Mouse (Mus musculus) gastrocnemius, postnatal 4 days (tissue): ENCODE data around the gene Frmd4a. TPM values are rescaled to one million over a fixed set of nuclear protein-coding genes. Genes with fewer than 3 reads are reported as not detected.

ENCODE experiments used
- DNase-seq, 2 experiments: peaks; one replicate each; pipeline ENCODE4 v3.0.0; 2021 to 2022; ENCODE audit warnings: low spot score in 2 of 2, mixed read lengths in 2 of 2
- total RNA-seq, 2 experiments: library from RNA; stranded (reverse); gene quantifications; 2 replicates each; pipeline ENCODE4 v1.2.3; 2021

Gene Frmd4a
- total RNA-seq, 2 experiments from 2014 or later: 32.9 to 38.0 TPM

DNA sequence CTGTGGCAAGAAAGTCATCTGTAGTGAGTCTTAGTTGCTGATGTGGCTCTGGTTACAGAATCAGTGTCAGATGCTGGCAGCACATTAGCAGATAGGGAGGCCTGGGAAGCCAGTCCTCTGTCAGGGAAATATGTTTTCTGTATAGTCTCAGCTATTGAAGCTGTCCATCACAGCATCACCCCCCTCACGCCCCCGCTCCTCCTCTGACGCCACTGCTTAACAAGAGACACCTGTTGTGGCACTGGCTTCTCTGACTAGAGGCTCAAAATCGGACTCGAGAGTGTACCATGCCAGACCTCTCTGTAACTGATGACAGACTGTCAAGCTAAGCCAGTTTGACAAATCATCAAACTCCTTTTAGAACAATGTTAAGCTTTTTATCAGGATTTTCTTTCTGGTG, 265.3 kb downstream of the Frmd4a start:
- no peak for DNase-seq

DNA sequence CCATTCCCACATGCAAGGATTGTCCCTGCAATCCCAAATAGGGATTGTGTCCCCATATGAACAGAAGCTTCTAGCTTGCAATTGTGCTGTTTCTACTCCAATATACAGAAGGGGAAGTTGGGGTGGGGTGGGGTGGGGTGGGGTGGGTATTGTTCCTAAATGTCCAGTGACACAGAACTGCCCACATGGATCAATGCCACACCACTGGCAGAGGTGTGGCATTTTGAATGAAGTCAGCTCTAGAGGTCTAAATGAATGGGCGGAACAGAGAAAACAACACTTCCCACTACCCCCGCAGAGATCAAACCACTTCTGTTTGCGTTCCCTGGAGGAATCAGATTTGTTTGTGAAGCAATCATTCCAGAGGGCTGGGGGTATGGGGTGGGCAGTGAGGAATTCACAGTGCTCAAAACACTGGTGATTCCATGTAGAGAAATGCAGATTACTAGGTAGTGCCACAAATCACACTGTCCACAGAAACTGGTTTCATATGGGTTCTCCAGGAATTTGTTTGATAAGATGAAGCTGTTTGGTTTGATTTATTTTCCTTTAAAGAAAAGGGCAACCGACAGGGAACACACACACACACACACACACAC, 268.3 kb downstream of the Frmd4a start:
- DNase-seq: no peak

DNA sequence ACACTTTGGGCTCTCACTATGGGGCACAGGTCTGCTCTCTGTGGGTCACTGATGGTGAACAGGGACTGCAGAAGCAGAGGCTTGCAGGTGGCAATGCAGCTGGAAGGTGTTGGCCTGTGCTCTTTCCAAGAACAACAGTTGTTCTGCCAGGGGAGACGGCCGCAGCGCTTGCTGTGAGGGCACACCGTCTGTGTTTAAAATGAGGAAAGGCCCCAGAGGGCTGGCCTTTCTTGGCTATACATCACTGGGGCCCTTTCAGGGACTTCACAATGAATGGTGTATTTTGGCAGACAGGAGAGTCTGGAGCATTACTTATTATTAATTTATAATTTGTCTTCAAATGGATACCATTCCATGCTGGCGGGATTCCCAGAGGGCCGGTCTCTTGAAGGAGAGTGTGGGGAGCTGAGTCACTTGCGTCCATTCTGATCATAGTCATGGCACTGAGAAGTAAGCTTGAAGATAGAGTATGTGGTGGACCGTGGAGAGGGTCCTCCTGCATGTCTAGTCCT, 268.9 kb downstream of the Frmd4a start:
- DNase-seq: peak in 1 of 2 experiments; percentile 27

DNA sequence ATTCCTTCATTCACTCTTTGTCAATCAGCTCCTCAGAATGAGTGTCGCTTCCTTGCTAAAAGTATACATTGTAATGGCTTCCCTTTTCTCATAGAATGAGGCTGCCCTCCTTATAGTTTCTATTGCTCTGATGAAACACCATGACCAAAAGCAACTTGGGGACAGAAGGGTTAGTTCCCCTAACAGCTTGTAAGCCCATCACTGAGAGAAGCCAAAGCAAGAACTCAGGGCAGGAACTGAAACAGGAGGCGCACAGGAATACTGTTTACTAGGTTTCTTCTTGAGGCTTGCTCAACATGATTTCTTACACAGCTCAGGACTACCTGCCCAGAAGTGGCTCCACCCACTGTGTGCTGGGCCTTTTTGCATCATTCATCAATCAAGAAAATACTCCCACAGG, 273.0 kb downstream of the Frmd4a start:
- DNase-seq: no peak

DNA sequence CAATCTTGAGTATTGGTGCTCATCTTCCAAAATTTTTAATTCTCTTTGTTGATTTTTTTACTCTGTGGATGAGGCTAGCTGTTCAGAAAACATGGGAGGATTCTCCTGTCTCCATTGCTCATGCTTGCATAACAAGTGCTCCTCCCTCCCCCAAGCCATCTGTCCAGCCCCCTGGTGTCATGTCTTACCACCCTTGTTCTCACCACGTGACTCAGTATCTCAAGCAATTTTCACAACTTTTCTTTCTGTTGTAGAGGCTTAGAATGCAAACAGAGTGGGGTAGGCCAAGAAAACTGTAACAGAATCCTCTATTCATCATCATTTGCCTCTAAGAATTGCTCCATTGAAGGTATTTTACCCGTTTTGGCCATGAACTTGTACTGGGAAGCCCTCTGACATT, 273.6 kb downstream of the Frmd4a start:
- no peak for DNase-seq

DNA sequence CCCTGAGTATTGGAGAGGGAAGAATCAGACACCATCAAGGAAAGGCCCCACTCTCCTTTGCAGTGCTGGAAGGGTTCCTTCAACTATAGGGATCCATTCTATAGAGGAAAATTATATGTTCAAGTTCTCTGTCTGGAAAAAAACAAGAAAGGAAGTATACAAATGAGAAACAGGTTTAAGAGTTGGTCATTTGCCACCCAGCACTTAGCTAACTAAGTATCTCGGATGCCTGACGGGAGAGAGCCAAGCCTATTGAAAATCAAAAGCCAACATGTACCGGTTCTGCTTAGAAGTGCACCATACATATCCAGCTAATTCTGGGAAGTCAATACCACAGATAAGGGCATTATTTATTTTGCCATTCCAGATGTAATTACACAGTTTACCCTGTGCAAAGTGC, 274.2 kb downstream of the Frmd4a start:
- DNase-seq: no peak

DNA sequence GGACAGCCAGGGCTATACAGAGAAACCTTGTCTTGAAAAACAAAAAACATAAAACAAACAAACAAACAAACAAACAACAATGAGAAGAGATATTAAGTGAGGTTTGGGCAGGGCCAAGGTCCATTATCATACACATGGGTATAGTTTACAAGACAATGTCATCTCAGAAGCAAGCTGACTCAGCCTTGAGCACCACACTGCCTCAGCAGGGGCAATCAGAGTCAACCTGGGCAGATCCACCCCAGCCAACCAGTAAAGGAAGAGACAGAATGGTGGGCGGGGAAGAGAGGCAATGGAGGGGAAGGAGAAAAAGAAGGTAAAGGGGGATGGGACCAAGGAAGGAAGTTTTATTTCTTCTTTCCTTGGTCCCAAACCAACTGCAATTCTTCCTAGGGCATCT, 276.2 kb downstream of the Frmd4a start:
- no peak for DNase-seq

DNA sequence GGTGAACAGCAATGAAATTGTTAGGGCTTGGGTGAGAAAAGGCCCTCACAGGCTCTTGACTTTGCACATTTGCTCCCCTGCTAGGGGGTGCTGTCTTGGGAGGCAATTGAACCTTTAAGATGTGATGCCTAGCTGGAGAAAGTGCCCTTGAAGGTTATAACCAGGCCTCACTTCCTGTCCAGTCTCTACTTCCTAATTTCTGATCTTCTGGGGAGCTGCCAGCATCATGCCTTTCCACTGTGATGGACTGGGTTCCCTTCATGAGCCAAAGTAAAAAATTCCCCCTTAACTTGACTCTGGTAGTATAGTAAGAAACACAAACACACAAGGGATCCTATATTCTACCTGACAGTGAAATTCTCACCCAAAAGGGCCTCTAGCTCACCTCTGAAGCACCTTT, 278.1 kb downstream of the Frmd4a start:
- no peak for DNase-seq

DNA sequence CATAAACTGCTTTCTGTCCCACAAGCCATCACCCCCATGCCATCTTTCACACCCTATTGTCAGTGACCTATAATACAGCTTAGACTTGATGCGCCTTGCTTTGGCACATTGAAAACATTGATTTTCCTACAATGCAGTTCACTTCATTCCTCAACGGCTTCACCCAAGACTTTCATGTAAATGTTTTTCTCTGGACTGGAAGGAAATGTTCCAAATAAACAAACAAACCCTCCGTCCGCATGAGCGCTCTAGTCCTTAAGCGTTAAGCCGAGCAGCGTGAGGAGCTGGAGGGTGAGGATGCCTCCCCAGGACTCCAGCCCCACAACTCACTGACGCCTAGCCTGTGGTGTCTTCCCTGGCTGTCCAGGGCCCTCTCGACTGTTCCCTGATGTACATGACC, 279.4 kb downstream of the Frmd4a start:
- no peak for DNase-seq

DNA sequence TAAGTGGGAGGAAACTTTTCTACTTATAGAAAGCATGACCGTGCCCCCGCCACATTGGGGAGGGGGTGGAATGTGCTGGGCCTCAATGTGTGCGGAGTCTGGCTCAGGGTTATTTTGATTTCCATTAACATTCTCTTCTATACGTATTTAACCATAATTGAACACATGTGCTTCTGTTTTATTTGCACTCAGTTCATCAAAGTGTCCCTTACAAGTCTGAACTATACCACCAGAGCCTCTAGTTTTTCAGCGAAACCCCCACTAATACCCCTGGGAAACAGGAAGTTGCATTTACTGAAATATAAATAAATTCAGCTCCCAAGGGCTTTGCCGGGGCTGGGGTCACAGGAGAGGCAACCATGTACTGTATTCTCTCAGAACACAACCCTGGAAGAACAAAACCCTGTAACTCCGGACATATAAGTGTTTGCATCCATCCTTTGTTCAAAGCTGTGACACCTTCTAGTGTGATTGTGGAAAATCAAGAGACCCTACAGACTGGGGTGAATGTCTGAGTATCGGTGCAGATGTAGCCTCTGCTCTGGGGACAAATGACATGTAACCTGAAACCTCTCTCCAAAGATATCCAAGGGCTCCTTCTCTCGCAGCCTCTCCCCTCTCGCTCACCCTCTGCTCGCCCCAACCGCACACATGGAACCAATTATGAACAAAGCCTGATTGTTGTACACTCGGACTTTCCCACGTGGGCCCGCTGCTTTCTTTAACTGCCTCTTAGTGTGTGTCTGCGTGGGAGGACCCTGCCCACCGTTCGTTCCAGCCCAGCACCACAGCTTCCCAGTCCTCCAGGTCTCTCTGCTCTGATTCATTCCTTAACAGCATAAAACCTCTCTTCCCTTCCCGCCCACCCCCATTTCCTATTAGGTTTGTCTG, 281.1 kb downstream of the Frmd4a start:
- peak in 1 of 2 experiments; percentile 48 for DNase-seq

DNA sequence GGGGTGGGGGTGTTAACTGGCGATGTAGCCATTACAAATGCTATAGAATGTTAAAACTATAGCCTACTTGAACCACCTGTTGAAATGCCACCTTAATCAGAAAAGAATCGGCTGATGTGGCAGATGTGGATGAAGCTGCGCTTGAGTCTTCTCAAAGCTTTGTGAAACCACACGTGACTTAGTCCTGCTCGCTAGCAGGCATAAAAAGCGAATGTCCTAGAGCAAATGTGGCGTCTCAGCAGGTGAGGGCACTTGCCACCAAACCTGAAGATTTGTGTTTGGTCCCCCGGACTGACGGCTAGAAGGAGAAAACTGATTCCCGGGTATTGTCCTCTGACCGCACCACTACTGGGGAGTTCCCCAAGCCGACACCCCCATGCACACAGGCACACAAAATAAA, 282.1 kb downstream of the Frmd4a start:
- no peak for DNase-seq

DNA sequence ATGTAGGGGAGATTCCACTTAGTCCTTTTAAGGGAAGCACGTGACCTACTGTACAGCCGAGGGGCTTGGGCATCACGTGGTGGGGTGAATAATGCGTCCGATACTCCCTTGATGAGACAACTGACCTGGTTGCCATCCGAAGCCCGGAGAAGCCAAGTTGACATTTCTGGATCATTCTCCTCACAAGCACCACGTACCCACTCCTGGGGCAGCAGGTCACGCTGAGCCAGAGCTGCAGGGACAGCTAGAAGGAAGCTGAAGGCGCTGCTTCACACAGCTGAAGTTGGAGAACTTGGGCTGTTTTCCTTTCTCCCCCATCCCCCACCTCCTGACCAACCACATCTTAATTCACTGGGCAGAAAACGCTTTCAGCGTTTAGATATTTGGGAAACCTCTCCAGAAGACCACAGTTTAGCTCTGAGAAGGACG, 282.9 kb downstream of the Frmd4a start:
- peak in 1 of 2 experiments; percentile 45 for DNase-seq

DNA sequence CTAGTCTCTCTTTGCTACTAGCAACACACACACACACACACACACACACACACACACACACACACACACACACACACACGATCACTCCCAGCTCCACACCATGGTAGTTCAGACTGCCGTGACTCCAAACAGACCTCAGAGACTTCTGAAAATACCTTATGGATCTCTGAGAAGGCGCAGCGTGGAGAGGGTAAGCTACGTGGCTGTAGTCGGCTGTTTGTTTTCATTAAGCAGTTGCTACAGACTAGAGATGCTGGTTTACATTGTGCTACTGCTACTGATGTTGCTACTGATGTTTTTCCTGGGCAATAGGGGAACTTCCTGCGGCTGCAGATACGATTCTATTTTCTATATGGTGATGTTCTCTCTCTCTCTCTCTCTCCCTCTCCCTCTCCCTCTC, 283.3 kb downstream of the Frmd4a start:
- DNase-seq: no peak

DNA sequence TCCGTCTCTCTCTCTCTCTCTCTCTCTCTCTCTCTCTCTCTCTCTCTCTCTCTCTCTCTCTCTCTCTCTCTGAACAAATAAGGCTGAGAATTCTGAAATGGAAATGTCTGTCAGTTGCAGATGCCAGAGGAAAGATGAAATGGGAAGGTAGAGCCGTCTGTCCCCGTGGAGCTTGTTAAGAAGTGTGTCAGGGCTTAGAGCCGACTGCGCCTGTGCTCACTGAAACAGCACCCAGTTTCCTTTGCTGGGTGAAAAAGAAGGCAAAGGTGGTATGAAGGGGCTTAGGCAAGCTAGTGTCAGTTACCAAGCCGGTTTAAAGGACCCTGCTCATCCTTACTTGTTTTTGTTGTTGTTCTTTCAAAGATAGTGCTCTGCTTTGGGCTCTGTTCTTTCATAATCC, 283.7 kb downstream of the Frmd4a start:
- no peak for DNase-seq

DNA sequence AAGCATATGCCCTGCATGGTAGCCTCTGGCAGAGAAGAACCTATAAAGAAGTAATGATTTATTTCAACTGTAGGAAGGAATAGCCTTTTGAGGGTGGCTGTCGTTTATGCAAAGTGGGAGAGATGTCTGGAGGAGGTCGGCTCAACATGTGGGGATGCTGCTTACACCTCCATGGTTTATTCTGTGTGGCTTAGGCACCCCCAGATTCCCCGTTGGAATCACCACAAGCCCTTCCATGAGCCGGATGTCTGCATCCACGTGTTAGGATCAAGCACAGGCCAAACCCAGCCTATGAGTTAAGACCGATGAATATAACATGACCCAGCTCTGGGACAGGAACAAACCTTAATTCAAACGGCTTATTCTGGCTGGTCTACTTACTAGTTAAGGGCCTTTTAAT, 284.2 kb downstream of the Frmd4a start:
- no peak for DNase-seq

DNA sequence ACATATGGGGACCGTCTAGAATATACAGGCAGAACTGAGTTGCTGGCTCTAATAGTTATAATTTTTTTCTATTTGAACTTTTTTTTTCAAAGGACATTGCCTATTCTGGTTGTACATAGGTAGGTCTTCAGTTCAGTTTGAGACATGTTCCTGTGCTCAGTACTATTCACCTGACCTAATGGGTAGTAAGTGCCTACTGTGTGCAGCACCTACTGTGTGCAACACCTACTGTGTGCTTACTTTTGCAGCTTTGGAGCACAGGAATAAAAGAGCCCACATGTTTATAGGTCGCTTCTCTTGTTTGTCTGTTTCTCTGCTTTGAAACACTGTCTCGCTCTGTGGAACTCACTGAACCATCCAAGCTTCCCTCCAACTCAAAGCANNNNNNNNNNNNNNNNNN, 284.6 kb downstream of the Frmd4a start:
- DNase-seq: no peak

DNA sequence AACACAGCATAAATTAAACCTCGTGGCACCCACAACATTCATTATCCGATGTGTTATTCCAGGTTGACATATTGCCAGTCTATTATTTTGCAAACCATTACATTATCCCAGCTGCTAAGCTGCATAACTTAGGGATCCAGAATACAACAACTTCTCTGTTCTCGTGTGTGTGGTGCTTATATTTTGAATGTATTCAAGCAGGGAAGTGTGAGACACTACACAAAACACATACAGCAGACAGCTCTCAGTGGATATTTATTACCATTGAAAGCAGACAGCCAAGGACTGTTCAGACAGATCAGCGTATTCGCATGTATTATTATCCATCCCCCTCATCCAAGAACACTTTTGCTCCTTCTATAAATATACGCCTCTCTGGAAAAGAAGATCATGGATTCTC, 289.6 kb downstream of the Frmd4a start:
- no peak for DNase-seq

DNA sequence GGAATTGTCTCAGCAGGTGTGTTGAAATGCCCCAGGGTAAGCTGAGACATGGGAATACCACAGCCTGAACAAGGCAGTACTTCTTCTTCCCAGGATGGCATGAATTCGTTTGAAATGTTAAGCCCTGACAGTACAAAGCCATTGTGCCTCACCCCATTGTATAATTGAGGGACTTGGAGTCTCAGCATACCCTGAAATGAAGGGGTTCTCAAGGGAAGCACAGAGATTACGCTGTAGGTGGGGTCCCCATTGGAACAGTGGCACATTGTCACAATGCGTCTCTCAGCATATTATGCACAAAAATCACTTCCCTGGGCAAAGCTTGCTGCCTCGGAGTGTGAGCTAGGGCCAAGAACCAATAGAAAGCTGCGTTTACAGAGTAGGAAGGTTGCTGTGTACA, 297.0 kb downstream of the Frmd4a start:
- DNase-seq: no peak

DNA sequence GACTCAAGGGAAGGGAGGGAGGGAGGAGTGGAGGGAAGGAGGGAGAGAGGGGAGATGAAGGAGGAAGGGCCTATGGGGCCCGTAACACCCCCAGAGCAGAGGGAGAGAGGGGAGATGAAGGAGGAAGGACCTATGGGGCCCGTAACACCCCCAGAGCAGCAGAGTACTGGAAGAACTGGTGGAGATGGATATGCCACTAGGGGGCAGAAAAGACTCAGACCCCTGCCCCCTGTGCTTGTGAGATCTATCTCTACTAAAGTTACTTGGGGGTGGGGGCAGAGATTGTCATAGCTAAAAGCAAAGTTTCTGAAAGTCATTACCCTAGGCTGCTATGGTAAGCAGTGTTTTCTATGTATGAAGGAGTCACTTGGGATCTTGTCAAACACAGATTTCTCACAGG, 299.1 kb downstream of the Frmd4a start:
- no peak for DNase-seq

DNA sequence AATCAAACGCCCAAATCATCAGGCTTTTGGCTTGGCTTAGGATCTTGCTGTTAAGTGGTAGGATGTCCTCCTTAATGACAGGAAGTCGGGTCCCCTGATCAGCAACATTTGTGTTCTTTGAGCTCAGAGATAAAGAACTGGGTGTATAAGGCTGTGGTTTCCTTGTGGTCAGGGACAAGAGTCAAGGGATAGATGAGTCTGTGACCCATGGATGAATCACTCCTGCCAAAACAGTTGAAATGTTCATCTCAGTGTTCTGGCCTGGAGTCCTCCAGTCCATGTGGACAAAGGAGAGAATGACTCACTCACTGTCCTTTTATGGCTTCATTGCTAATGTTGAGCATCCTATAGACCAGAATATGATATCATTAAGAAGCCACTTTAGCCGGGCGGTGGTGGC, 300.6 kb downstream of the Frmd4a start:
- DNase-seq: no peak

DNA sequence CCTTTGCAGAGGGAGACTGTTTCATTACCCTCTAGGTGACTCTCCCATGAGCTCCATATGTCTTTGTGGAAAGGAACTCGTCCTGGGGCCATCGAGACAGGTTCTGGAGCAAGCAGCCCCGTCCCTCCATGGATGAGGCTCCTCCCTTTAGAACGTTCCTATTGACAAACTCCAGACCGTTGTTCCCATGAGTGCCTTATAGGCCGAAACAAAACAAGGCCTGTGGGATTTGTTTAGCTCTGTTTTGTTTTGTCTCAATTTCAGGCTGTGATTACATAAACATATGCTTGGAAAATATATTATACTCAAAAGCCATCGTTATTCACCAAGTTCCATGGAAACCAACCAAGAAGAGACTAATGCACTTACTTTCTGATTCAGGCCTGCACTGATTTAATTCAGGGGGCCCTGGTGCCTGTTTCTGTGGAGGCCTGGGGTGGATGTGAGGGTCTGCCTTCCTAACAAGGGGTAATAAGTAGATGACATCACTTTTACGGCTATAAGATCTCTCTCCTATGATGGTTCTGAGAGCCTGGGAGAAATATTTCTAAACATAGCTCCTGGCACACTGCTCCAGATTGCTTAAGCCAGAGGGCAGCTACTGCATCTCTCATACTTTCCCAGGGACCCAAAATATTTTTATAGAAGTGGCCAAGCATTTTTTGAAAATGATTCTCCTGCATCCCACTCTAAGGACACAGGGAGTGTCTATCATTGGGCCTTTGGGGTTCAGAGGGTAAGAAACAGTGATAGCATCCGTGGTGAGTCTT, 308.9 kb downstream of the Frmd4a start:
- DNase-seq: no peak

DNA sequence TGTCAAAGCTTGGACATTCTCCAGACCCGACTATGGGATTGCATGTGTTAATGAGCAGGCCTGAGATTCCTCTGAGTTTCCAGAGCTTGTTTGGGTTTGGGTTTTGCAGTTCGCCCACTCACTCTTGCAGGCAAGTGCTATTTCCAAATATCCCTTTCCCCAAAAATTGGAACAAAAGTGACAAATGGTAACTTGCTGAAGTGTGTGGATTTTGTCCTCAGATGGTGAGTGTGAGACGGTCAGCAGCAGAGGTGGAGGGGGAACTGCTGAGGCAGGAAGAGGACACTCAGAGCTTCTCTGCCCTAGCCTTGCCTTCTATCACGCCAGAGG, 309.5 kb downstream of the Frmd4a start:
- DNase-seq: no peak
